Mouse (Mus musculus) midbrain, embryonic 12.5 days (tissue): Measurements from ENCODE around the gene Ccdc51. TPM values are rescaled to one million over a fixed set of nuclear protein-coding genes. Genes with fewer than 3 reads are reported as not detected.
"Not testable (repeated sequence)": the region's sequence is repeated elsewhere in the genome, so short reads cannot be mapped to it uniquely, and the experiment has no call there.

Experiments used
- ATAC-seq: fragments of 200-750 bp; cut with Nextera tagmentation; 2 replicates; pipeline ENCODE4 v1.8.0; 2017; ENCODE audit warnings: low read depth, moderate TSS enrichment, moderate library complexity; ENCODE audit not compliant: low FRiP score
- H3K27ac ChIP-seq: fragments of 300-500 bp; sonication (generic); replicated peaks from 2 replicates; pipeline ENCODE4 v1.5.1; 2016; ENCODE audit warnings: mild to moderate bottlenecking
- H3K27me3 ChIP-seq: fragments of 300-500 bp; sonication (generic); 2 replicates; pipeline ENCODE4 v1.6.1; 2016; ENCODE audit warnings: mild to moderate bottlenecking
- H3K36me3 ChIP-seq: fragments of 300-500 bp; sonication (generic); 2 replicates; pipeline ENCODE4 v1.6.1; 2016
- H3K4me1 ChIP-seq: fragments of 300-500 bp; sonication (generic); 2 replicates; pipeline ENCODE4 v1.6.1; 2016
- H3K4me2 ChIP-seq: fragments of 300-500 bp; sonication (generic); replicated peaks from 2 replicates; pipeline ENCODE4 v1.6.1; 2016; ENCODE audit warnings: mild to moderate bottlenecking, moderate library complexity
- H3K4me3 ChIP-seq: fragments of 300-500 bp; sonication (generic); 2 replicates; pipeline ENCODE4 v1.5.1; 2016; ENCODE audit warnings: mild to moderate bottlenecking
- H3K9ac ChIP-seq: fragments of 300-500 bp; sonication (generic); replicated peaks from 2 replicates; pipeline ENCODE4 v1.6.1; 2016; ENCODE audit warnings: mild to moderate bottlenecking, moderate library complexity
- H3K9me3 ChIP-seq: fragments of 300-500 bp; sonication (generic); 2 replicates; pipeline ENCODE4 v1.6.1; 2016; ENCODE audit warnings: mild to moderate bottlenecking
- WGBS: fragments of 180-500 bp; shearing (Covaris S2); methylation state at CpG from one replicate; pipeline ENCODE4 v1.1.7; 2016; 5-methylcytosine and 5-hydroxymethylcytosine counted together
- polyA plus RNA-seq: library from polyadenylated mRNA; unstranded; fragments of >200 nt; fragmentation: Nextera tagmentation; extraction: Ambion mirVana; gene quantifications from 2 replicates; pipeline ENCODE4 v1.2.1, GENCODE M21; 2016

The Ccdc51 gene
- polyA plus RNA-seq, 1 experiment from 2014 or later = 15.7 TPM

DNA sequence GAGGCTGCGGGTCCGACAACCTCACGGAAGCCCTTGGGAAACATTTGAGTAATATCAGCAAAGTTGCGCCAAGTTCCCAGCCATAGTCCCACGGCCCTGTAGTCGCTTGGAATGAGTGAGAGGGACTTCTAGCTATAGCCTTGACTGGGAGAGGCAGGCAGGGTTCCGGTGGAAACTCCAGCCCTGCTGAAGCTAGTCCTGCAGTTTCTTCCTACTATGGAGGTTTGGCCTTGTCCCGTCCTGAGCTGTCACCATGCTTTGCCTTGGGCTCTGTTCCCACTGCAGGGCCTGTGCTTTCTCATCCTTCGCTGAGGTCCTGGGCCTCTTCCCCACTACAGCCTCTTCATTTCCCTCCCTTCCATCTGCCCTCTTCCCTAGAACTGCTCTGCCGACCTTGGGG, 33.9 kb downstream of the Ccdc51 start:
- Histone ChIP-seq H3K36me3 (peaks cover 94% of the 10 kb centered on the region), H3K9me3 (no peaks in the 10 kb centered on the region), H3K9ac (no peak overlapping the region), H3K4me1 (no peaks in the 10 kb centered on the region), H3K4me2 (no peak overlapping the region), H3K27me3 (no peaks in the 10 kb centered on the region), H3K27ac (no peak overlapping the region), H3K4me3 (no peak overlapping the region)
- 93% methylated on average over 10 of the region's 10 CpGs for WGBS
- no peak for ATAC-seq

DNA sequence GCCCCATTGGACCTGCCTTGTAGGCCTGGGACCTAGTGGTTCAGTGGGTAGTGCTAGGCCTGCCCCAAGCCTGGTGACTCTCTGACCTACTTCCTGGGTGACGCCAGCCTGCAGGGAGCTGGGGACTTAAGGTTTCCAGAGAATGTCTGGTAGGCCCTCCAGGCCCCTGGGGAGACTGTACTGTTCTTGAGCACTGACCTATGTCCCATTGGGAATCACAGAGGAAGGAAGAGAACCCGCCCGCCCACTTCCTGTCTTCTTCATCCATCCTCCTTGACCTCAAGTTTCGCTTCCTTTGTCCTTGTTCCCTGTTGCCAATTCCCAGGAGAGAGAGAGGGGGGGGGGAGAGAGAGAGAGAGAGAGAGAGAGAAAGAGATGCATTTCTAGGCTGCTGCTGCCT, 35.8 kb downstream of the Ccdc51 start:
- 86% methylated on average over 4 of the region's 4 CpGs for WGBS
- no peak for ATAC-seq
- H3K27ac ChIP-seq = no peak overlapping the region
- H3K9ac ChIP-seq = no peak overlapping the region
- H3K4me2 ChIP-seq = no peak overlapping the region
- H3K9me3 ChIP-seq = no peaks in the 10 kb centered on the region
- no peaks in the 10 kb centered on the region for H3K27me3 ChIP-seq
- H3K4me3 ChIP-seq = no peak overlapping the region
- peaks cover 75% of the 10 kb centered on the region for H3K36me3 ChIP-seq
- no peaks in the 10 kb centered on the region for H3K4me1 ChIP-seq

DNA sequence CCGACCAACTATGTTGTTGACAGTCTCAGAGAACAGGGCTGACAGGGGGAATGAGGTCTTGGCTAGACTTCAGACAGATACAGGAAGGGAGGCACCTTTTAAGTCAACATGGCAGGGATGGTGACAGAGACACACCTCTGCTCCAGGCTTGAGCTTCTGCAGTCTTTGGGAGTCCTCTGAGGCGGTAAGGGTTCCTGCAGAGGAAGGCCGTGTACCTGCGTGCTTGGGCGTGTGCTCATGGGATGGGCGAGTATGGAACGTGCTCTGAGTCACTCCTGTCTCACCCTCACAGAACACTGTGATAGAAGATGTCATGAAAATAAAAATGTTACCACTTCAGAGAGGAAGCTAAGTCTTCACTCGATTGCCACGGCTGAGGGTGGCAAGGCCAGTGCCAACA, 37.3 kb downstream of the Ccdc51 start:
- Histone ChIP-seq H3K4me1 (no peaks in the 10 kb centered on the region), H3K9me3 (no peaks in the 10 kb centered on the region), H3K36me3 (peaks cover 60% of the 10 kb centered on the region), H3K4me3 (no peak overlapping the region), H3K9ac (no peak overlapping the region), H3K27ac (no peak overlapping the region), H3K27me3 (no peaks in the 10 kb centered on the region), H3K4me2 (no peak overlapping the region)
- WGBS = 92% methylated on average over 9 of the region's 9 CpGs
- no peak for ATAC-seq

DNA sequence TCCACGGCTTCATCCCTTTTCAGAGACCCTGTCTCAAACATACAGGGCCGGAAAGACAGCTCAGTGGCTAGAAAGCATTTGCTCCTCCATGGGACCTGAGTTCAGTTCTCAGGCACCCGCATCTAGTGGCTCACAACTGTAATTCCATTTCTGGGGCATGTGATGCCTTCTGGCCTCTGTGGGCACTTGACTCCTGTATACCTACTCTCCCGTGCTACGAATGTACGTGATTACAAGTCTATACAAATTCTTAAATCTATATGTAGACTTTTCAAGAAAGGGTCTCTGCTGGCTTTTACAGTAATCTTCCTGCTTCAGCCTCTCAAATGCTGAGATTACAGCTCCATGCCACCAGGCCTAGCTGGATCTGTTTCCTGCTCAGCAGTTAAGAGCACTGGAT, 38.7 kb downstream of the Ccdc51 start:
- no peak overlapping the region; the same call in 1 of the 2 replicates for H3K27ac ChIP-seq
- H3K36me3 ChIP-seq = peaks cover 47% of the 10 kb centered on the region
- H3K4me2 ChIP-seq = no peak overlapping the region
- no peak for ATAC-seq
- 90% methylated on average over 6 of the region's 6 CpGs for WGBS
- no peaks in the 10 kb centered on the region for H3K4me1 ChIP-seq
- H3K9me3 ChIP-seq = no peaks in the 10 kb centered on the region
- H3K9ac ChIP-seq = no peak overlapping the region
- no peaks in the 10 kb centered on the region for H3K27me3 ChIP-seq
- H3K4me3 ChIP-seq = no peak overlapping the region

DNA sequence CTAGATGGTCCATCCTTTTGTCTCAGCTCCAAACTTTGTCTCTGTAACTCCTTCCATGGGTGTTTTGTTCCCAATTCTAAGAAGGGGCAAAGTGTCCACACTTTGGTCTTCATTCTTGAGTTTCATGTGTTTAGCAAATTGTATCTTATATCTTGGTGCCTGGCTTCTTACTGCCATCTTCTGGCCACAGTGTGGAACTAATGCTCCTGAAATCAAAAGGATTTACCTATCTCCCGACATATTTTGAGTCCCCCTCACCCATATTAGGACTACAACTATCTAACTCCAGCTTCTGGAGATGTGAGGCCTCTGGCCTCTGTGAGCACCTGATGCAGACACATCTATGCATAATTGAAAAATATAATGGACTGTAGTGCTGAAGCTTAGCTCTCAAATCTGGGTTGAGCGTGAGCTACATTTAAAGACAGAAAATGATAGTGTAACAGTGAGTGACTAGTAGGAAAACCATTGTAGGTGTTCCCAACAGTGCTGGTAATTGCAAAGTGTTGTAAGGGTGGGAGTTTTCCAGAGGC, 40.3 kb downstream of the Ccdc51 start:
- H3K9me3 ChIP-seq = no peaks in the 10 kb centered on the region
- no peak overlapping the region for H3K4me3 ChIP-seq
- peaks cover 30% of the 10 kb centered on the region for H3K36me3 ChIP-seq
- no peak overlapping the region for H3K4me2 ChIP-seq
- ATAC-seq = no peak
- no peak overlapping the region for H3K9ac ChIP-seq
- H3K4me1 ChIP-seq = no peaks in the 10 kb centered on the region
- H3K27me3 ChIP-seq = no peaks in the 10 kb centered on the region
- WGBS = 51% methylated on average over 2 of the region's 2 CpGs
- no peak overlapping the region for H3K27ac ChIP-seq

DNA sequence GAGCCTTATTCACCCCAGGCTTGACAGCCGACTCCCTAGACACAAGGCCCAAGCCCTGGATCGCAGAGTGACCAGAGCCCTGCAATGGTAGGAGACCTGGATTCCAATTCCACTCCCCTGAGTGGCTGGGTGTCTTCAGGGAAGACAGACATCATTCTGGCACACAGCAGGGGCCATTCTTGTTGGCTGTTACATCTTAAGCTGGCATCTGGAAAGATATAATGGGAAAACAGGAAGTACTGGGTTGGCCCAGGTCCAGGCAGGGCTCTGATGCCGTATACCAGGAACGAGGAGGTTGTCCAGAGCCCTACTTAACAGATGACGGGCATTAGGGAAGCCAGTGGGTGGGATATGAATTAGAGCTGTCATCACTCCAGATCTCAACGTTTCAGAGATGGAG, 41.0 kb downstream of the Ccdc51 start:
- Histone ChIP-seq H3K4me1 (no peaks in the 10 kb centered on the region), H3K4me2 (no peak overlapping the region), H3K9me3 (no peaks in the 10 kb centered on the region), H3K9ac (no peak overlapping the region), H3K27me3 (no peaks in the 10 kb centered on the region), H3K27ac (no peak overlapping the region), H3K36me3 (peaks cover 24% of the 10 kb centered on the region), H3K4me3 (no peak overlapping the region)
- no peak for ATAC-seq
- 68% methylated on average over 6 of the region's 6 CpGs for WGBS

DNA sequence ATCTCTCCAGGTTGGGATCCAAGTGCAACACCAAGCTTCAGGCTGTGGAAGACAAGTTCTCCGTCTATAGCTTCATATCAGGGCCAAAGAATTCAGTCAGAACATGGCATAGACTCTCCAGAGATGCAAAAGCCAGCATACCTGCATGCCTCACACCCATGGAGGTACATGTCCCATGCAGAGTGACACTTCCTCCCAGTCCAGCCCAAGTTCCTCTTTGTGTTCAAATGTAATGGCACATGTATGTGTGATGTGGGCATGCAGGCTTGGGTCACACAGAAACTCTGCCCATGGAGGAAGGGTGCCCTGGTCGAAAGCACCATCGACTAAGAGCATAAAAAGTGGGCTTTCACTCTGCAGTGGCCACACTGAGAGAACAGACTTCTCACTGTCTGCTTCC, 41.9 kb downstream of the Ccdc51 start:
- Histone ChIP-seq H3K9ac (no peak overlapping the region), H3K4me1 (no peaks in the 10 kb centered on the region), H3K27ac (no peak overlapping the region), H3K4me3 (no peak overlapping the region), H3K36me3 (peaks cover 15% of the 10 kb centered on the region), H3K4me2 (no peak overlapping the region), H3K9me3 (no peaks in the 10 kb centered on the region), H3K27me3 (no peaks in the 10 kb centered on the region)
- ATAC-seq = no peak
- WGBS = 93% methylated on average over 3 of the region's 3 CpGs

DNA sequence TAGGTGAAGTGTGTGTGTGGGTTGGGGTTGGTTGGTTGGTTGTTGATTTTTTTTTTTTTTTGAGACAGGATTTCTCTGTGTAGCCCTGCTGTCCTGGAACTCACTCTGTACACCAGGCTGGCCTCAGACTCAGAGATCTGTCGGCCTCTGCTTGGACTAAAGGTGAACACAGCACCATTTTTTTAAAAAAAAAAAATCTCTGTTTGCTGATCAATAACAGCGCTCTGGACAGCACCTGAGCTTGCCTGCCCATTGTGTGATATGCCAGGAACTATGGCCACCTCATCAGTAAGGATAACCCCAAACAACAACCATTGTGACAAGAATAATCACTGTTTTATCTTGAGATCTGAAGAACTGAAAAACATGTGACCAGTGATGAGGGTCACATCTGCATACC, 42.8 kb downstream of the Ccdc51 start:
- H3K4me1 ChIP-seq = no peaks in the 10 kb centered on the region
- H3K27ac ChIP-seq = no peak overlapping the region
- no peaks in the 10 kb centered on the region for H3K27me3 ChIP-seq
- no peak overlapping the region for H3K4me3 ChIP-seq
- H3K9ac ChIP-seq = no peak overlapping the region
- H3K9me3 ChIP-seq = no peaks in the 10 kb centered on the region
- H3K4me2 ChIP-seq = no peak overlapping the region
- 0 out of 2 replicates have a peak, but pooled peaks cover 6% of the 10 kb centered on the region for H3K36me3 ChIP-seq
- WGBS = 80% methylated on average over 2 of the region's 2 CpGs
- ATAC-seq = no peak

DNA sequence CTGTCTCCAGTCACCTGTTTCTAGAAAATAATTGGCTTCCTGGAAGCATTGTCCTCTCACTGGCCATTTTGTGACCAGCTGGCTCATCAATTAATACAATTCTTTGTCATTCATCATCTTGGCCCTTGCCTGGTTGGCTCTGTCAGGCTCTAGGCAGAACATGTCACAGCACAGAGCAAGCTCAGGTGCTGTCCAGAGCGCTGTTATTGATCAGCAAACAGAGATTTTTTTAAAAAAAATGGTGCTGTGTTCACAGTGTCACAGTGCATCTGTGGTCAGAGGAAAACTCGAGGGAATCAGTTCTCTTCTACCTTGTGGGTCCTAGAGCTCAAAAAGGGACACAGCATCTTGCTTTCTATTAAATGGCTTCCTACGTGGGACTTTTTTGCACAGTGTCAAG, 43.2 kb downstream of the Ccdc51 start:
- no peak overlapping the region for H3K4me2 ChIP-seq
- no peak overlapping the region for H3K27ac ChIP-seq
- no peak overlapping the region for H3K9ac ChIP-seq
- H3K9me3 ChIP-seq = no peaks in the 10 kb centered on the region
- no peak for ATAC-seq
- WGBS = 72% methylated on average over 3 of the region's 3 CpGs
- no peak overlapping the region for H3K4me3 ChIP-seq
- H3K4me1 ChIP-seq = no peaks in the 10 kb centered on the region
- H3K36me3 ChIP-seq = 0 out of 2 replicates have a peak, but pooled peaks cover 4% of the 10 kb centered on the region
- H3K27me3 ChIP-seq = no peaks in the 10 kb centered on the region

DNA sequence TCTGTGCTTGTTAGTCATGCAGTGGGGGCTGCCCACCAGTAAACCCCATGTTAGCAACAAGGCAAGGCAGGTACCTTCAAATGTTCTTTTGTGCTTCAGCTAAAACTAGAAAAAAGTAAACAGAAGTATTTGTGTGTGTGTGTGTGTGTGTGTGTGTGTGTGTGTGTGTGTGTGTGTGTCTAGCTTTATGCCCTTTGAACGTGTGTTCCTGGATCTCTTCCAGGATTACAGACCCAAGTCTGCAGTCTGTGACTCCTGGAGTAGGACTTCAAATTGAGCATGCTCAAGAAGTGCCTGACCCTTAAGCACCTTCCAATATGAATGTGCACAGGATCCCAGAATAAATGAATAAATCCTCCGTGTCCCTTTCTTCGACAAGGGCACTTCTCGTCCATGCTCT, 44.8 kb downstream of the Ccdc51 start:
- WGBS = 84% methylated on average over 4 of the region's 4 CpGs
- no peak overlapping the region for H3K27ac ChIP-seq
- no peaks in the 10 kb centered on the region for H3K27me3 ChIP-seq
- no peaks in the 10 kb centered on the region for H3K4me1 ChIP-seq
- no peaks in the 10 kb centered on the region for H3K9me3 ChIP-seq
- no peak overlapping the region for H3K4me3 ChIP-seq
- H3K36me3 ChIP-seq = no peaks in the 10 kb centered on the region
- no peak overlapping the region for H3K9ac ChIP-seq
- no peak overlapping the region for H3K4me2 ChIP-seq
- no peak for ATAC-seq

DNA sequence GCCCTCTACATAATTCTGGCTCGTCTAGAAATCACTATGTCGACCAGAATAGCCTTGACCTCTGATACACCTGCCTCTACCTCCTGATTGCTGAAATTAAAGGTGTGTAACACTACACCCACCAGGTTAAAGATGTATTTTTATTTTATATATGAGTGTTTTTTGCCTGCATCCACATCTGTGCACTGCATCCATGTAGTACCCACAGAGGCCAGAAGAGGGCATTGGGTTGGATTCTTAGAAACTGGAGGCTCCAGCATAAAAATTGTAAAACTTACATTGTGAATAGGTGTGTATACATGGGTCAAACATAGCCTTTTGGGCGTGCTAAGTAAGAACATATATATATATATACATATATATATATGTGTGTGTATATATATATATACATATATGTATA, 45.9 kb downstream of the Ccdc51 start:
- H3K4me2 ChIP-seq = no peak overlapping the region
- no peak overlapping the region for H3K4me3 ChIP-seq
- ATAC-seq = no peak
- H3K27ac ChIP-seq = no peak overlapping the region
- H3K4me1 ChIP-seq = no peaks in the 10 kb centered on the region
- no peak overlapping the region for H3K9ac ChIP-seq
- H3K36me3 ChIP-seq = no peaks in the 10 kb centered on the region
- no peaks in the 10 kb centered on the region for H3K9me3 ChIP-seq
- WGBS = 65% methylated on average over 3 of the region's 3 CpGs
- H3K27me3 ChIP-seq = no peaks in the 10 kb centered on the region

DNA sequence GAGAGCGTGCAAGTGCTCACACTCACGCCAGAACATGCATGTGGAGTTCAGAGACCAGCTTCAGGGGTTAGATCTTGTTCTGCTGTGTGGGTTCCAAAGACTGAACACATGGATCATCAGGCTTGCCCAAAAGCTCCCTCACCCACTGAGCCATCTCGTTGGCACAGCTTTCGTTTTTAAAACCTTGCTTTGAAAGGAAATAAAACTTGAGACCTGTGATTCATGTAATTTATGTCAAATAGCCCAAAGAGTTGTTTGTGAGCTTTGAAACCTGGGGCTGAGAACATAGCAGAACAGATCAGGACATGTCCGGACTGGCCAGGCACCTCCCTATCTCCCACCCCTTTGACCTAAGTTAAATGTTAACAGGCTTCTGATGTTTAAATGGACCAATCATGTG, 47.8 kb downstream of the Ccdc51 start:
- no peak overlapping the region for H3K27ac ChIP-seq
- H3K4me1 ChIP-seq = no peaks in the 10 kb centered on the region
- WGBS = 94% methylated on average over 5 of the region's 5 CpGs
- H3K9ac ChIP-seq = no peak overlapping the region
- H3K9me3 ChIP-seq = no peaks in the 10 kb centered on the region
- no peak for ATAC-seq
- H3K4me2 ChIP-seq = no peak overlapping the region
- no peak overlapping the region for H3K4me3 ChIP-seq
- no peaks in the 10 kb centered on the region for H3K27me3 ChIP-seq
- no peaks in the 10 kb centered on the region for H3K36me3 ChIP-seq

DNA sequence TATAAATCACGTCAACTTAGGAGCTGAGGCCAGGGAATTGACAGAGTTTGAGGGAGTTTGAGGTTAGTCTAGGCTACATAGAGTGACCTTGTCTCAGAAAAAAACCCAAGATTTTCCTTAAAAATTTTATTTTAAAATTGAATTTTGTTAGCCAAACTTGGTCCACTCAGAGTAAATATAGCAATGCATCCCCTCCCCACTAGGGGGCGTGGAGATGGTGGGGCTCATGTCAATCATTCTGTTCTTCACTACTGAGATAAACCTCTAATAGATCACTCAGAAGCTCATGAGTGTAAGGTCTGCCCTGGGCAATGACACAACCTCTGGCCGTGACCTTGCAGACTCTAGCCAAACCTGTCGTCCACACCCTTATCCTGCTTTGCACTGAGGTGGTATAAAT, 58.1 kb downstream of the Ccdc51 start:
- WGBS = 70% methylated on average over 4 of the region's 4 CpGs
- not testable (repeated sequence) for H3K4me1 ChIP-seq, ATAC-seq

More for the DNA sequence above, 58.1 kb downstream of the Ccdc51 start:
- H3K27ac ChIP-seq, H3K9ac ChIP-seq, H3K36me3 ChIP-seq, H3K4me3 ChIP-seq, H3K4me2 ChIP-seq, H3K27me3 ChIP-seq, H3K9me3 ChIP-seq: not testable (repeated sequence)
